Mouse (Mus musculus): Measurements from ENCODE around the gene Elmod1.
"Not testable (repeated sequence)": the region's sequence is repeated elsewhere in the genome, so short reads cannot be mapped to it uniquely, and the experiment has no call there.

The Elmod1 gene

GRCm38 (mm10) chr9:53975122-53975518, at the start of gene Elmod1:
Gene Elmod1 (minus strand): TSS chr9:53975301.
- DNase-seq = peak; percentile 33 to 47

- no peak for DNase-seq
Measured at GRCm38 (mm10) chr9:54022795-54023194, 47.7 kb upstream of the Elmod1 start.

GRCm38 (mm10) chr9:53994528-53994927, 19.4 kb upstream of the Elmod1 start:
- no peak for DNase-seq

- not testable (repeated sequence) for DNase-seq
Measured at GRCm38 (mm10) chr9:53992567-53992966, 17.5 kb upstream of the Elmod1 start.

DNA sequence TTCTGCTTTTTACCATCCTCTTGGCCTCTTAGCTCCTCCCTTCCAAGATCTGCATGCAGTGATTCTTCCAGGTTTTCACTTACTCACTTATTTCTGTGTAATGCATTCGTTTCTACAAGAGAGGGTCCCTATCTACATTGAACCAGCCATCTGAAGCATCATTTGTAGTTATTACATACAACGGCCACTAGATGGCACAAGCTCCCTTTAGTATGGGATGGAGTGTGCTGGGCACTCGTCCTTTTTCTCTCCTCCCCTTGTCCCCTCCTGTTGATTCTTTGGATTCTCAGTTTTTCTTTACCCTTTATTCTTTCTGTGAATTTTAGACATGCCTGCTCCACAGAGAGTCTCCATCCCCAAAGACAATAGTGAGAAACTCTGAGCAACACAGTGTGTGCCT, 15.8 kb upstream of the Elmod1 start:
- peak; percentile 9 to 49 for DNase-seq

DNA sequence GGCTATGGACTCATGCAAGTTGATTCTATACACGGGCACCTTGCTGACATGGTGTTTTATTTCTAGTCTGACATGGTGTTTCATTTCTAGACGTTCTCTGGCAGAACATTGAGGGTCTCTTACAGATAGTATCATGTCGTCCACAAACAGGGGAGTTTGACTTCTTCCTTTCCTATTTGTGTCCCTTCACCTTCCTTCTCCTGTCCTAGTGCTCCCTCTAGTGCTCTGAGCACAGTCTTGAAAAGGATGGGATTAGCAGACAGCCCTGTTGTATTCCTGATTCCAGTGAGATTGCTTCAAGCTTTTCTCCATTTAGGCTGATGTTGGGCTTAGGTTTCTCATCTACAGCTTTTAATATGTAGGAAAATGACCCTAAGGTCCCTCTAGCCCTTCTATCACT, 11.9 kb upstream of the Elmod1 start:
- peak; percentile 28 to 45 for DNase-seq

DNA sequence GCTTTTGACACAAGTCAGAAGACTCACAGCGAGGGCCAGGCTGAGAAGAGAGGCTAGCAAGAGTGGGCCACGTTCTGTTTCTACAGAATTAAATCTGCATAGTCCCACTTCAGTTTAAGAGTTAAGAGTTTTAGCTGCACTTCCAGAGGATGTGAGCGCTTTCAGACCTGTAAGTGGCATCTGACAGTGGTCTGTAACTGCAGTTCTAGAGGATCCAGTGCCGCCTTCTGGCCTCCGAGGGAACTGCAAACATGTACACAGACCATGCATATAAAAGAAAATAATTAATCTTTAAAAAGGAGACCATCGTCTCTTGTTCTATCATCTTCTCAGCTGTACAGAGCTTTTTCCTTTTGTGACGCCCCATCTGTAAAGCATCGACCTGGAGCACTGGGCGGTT, 9.8 kb upstream of the Elmod1 start:
- DNase-seq = peak; percentile 49 to 76

DNA sequence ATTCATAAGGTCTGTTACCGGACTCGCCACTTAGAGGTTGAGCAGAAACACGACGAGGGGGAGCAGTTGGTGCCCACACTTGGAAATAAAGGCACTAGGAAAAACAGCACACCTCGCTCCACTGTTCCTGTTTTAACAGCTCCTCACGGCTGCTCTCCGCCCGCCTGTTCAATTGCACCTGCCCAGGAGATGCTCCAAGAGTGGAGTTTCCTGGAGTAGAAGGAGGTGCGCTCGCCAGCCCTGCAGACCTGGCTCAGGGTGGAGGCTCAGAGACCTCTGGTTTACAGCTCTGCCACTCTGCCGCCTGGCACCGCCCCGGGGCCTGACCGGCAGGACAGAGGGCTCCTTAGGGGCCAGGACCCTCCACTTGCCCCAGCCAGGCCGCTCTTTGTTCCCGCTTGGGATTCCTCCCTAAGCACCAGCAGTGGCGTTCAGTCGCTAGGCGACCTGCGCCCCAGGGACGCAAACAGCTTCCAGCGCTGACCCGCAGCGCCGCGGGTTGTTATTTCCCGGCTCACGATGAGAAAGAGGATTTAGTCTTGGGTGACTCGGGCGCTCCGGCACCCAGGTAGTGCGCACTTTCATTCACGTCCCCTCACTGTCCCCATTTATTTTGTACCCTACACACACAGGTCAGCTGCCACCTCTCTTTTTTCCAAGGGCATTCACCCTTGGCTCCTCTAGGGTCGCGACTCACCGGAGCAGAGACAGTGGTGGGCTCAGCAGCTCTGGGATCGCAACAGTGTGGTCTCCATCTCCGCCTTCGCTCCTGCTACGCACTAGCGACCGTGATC, 576 bp downstream of the Elmod1 start:
- DNase-seq = peak in 1 of 2 experiments; percentile 7

DNA sequence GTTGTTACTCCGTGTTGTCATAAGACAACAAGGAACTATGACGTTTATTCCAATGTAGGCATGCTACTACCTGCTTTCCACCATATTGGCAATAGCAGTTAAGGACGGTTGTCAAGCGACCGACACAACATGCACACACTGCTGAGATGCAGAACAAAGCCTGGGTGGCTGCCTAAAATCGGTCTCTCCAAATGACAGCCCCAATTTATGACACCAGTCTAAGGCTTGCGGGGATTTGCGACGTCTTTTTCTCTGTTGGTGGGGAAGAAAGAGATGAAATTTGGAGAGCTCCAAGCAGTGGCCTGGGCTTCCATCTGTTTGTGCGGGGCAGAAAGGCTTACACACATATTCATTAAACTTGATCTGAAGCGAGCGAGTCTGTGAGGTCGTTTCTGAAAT, 1.2 kb downstream of the Elmod1 start:
- DNase-seq = no peak

- no peak for DNase-seq
Measured at GRCm38 (mm10) chr9:53973241-53973640, 1.9 kb downstream of the Elmod1 start.

GRCm38 (mm10) chr9:53972358-53972757, 2.7 kb downstream of the Elmod1 start:
- no peak for DNase-seq

GRCm38 (mm10) chr9:53967610-53968368, 7.3 kb downstream of the Elmod1 start:
- DNase-seq = no peak

GRCm38 (mm10) chr9:53957021-53957420, 18.1 kb downstream of the Elmod1 start:
- DNase-seq = no peak

GRCm38 (mm10) chr9:53954853-53955252, 20.2 kb downstream of the Elmod1 start:
- DNase-seq = no peak

GRCm38 (mm10) chr9:53947463-53947862, 27.6 kb downstream of the Elmod1 start:
- no peak for DNase-seq

DNA sequence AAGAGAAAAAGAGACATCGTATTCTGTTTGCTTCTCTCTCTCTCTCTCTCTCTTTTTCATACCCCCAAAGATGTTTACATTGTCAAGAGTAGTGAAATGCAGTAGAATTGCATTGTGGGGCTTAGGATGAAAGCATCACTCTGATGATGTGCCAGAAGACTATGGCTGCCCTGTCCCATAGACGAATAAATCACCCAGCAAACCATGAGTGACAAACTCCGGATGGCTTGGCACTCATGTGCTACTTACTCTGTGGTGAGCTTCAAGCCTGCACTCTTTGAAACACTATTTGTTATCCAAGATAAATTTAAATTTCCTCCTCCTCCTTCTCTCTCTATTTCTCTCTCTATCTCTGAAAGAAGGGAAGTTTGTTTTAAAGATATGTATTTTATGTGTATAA, 36.5 kb downstream of the Elmod1 start:
- no peak for DNase-seq

DNA sequence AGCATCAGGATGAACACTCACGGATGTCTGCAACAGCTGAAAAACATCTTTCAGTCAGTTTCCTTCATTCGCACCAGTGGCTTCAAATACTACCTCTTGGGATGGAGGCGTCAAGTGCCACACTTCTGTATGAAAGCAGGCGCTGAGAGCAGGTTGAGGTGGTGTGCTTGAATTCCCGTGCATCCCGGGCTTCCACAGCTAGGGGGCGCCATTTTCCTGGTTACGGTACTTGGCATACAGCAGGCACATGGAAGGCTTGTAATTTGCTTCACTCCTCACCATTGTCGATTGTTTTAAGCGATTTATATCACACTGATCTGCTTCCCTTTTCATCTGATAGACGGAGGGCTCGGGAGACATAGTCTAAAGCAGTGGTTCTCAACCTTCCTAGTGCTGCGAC, 40.9 kb downstream of the Elmod1 start:
- DNase-seq = peak; percentile 2 to 40

DNA sequence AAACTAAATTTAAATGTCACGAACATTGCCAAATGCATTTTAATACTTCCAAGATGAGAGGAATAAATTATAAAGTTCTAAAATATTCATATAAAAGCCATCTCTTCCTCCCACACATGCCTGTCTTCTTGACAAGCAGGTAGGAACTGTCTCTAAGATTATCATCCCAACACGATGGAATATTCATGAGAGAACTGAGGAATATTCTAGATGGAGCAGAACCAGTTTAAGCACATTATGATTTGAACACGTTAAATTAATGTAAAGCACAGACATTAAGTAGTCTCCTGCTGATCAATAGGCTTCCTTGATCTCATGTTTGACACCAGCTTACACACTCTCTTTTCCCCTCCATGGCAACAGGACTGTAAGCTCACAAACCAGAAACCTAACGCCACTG, 41.7 kb downstream of the Elmod1 start:
- no peak for DNase-seq

- no peak for DNase-seq
Measured at GRCm38 (mm10) chr9:53930906-53931305, 44.2 kb downstream of the Elmod1 start.

- no peak for DNase-seq
Measured at GRCm38 (mm10) chr9:53921061-53921460, 54.0 kb downstream of the Elmod1 start.

- DNase-seq = no peak
Measured at GRCm38 (mm10) chr9:53915929-53916721, 59.0 kb downstream of the Elmod1 start.

- DNase-seq = no peak
Measured at GRCm38 (mm10) chr9:53910823-53911222, 64.3 kb downstream of the Elmod1 start.

GRCm38 (mm10) chr9:53910331-53910730, 64.8 kb downstream of the Elmod1 start:
- no peak for DNase-seq
